Mouse (Mus musculus) heart, postnatal 0 days (tissue): ENCODE data around the gene Adprm. TPM values are rescaled to one million over a fixed set of nuclear protein-coding genes. Genes with fewer than 3 reads are reported as not detected.

Experiments used
- ATAC-seq: fragments of 200-750 bp; cut with Nextera tagmentation; 2 replicates; pipeline ENCODE4 v1.8.0; 2017; ENCODE audit warnings: low read depth, moderate number of reproducible peaks, moderate library complexity; ENCODE audit not compliant: insufficient read depth
- DNase-seq: peaks from one replicate; pipeline ENCODE4 v3.0.0-alpha.2; 2016; ENCODE audit warnings: low spot score
- H3K27ac ChIP-seq: fragments of 300-500 bp; sonication (generic); 2 replicates; pipeline ENCODE4 v1.5.1; 2014; ENCODE audit warnings: low read depth, mild to moderate bottlenecking
- H3K27me3 ChIP-seq: fragments of 300-500 bp; sonication (generic); 2 replicates; pipeline ENCODE4 v1.6.1; 2014; ENCODE audit warnings: low read length, mixed read lengths; ENCODE audit not compliant: control insufficient read depth, insufficient read depth
- H3K36me3 ChIP-seq: fragments of 300-500 bp; sonication (generic); replicated peaks from 2 replicates; pipeline ENCODE4 v1.6.1; 2014; ENCODE audit warnings: low read length, mixed read lengths; ENCODE audit not compliant: control insufficient read depth, insufficient read depth
- H3K4me1 ChIP-seq: fragments of 300-500 bp; sonication (generic); 2 replicates; pipeline ENCODE4 v1.6.1; 2014; ENCODE audit warnings: antibody characterized with exemption; ENCODE audit not compliant: control insufficient read depth, insufficient read depth
- H3K4me2 ChIP-seq: fragments of 300-500 bp; sonication (generic); 2 replicates; pipeline ENCODE4 v1.6.1; 2014; ENCODE audit warnings: low read depth, mild to moderate bottlenecking, low read length, moderate library complexity
- H3K4me3 ChIP-seq: fragments of 300-500 bp; sonication (generic); 2 replicates; pipeline ENCODE4 v1.5.1; 2014; ENCODE audit warnings: low read depth, low read length
- H3K9ac ChIP-seq: fragments of 300-500 bp; sonication (generic); replicated peaks from 2 replicates; pipeline ENCODE4 v1.6.1; 2014; ENCODE audit warnings: low read depth, low read length, mixed read lengths
- H3K9me3 ChIP-seq: fragments of 300-500 bp; sonication (generic); replicated peaks from 2 replicates; pipeline ENCODE4 v1.6.1; 2016; ENCODE audit warnings: low read length; ENCODE audit not compliant: control insufficient read depth
- CTCF ChIP-seq: IDR thresholded peaks from 2 replicates; pipeline ENCODE4 v1.5.1; 2016; ENCODE audit warnings: antibody characterized with exemption, control low read depth, low read depth
- EP300 ChIP-seq: IDR thresholded peaks from 2 replicates; pipeline ENCODE4 v1.6.1; 2016; ENCODE audit warnings: antibody characterized with exemption, low read depth
- WGBS: fragments of 180-500 bp; shearing (Covaris S2); extraction: QIAGEN DNeasy Blood & Tissue Kit; methylation state at CpG from one replicate; pipeline ENCODE4 v1.1.7; 2014; 5-methylcytosine and 5-hydroxymethylcytosine counted together
- polyA plus RNA-seq: library from polyadenylated mRNA; unstranded; fragments of >200 nt; fragmentation: Nextera tagmentation; extraction: Ambion mirVana; gene quantifications from 2 replicates; pipeline ENCODE4 v1.2.1, GENCODE M21; 2015
- total RNA-seq: library from RNA; depleted of rRNA; stranded (reverse); fragments of >200 nt; gene quantifications from 2 replicates; pipeline ENCODE4 v1.2.3, GENCODE M21; 2014; ENCODE audit warnings: low replicate concordance

Adprm gene
- total and polyA plus RNA-seq, 2 experiments from 2014 or later: 4.2 to 15.9 TPM

GRCm38 (mm10) chr11:67008528-67008927, 43.9 kb downstream of the Adprm start:
- Histone ChIP-seq H3K9ac (no peak overlapping the region), H3K27ac (no peak overlapping the region), H3K36me3 (no peaks in the 10 kb centered on the region), H3K9me3 (no peaks in the 10 kb centered on the region), H3K4me3 (no peak overlapping the region), H3K27me3 (no peaks in the 10 kb centered on the region), H3K4me1 (0 out of 2 replicates have a peak, but pooled peaks cover 6% of the 10 kb centered on the region), H3K4me2 (no peak overlapping the region)
- TF ChIP-seq EP300 (no peak), CTCF (no peak)
- ATAC-seq (no peak), DNase-seq (no peak)
- 91% methylated on average over 4 of the region's 4 CpGs for WGBS

GRCm38 (mm10) chr11:67007961-67008360, 44.4 kb downstream of the Adprm start:
- no peak overlapping the region for H3K4me3 ChIP-seq
- WGBS: 68% methylated on average over 8 of the region's 8 CpGs
- H3K4me1 ChIP-seq: 0 out of 2 replicates have a peak, but pooled peaks cover 6% of the 10 kb centered on the region

GRCm38 (mm10) chr11:67002911-67003310, 49.5 kb downstream of the Adprm start:
- H3K27ac ChIP-seq: no peak overlapping the region
- H3K4me1 ChIP-seq: peaks cover 9% of the 10 kb centered on the region
- H3K4me2 ChIP-seq: no peak overlapping the region
- DNase-seq (no peak), ATAC-seq (no peak)
- no peaks in the 10 kb centered on the region for H3K27me3 ChIP-seq
- no peak overlapping the region for H3K4me3 ChIP-seq
- no peaks in the 10 kb centered on the region for H3K9me3 ChIP-seq
- WGBS: 38% methylated on average over 2 of the region's 2 CpGs
- H3K36me3 ChIP-seq: no peaks in the 10 kb centered on the region
- TF ChIP-seq CTCF (no peak), EP300 (no peak)
- no peak overlapping the region for H3K9ac ChIP-seq

More at GRCm38 (mm10) chr11:67007961-67008360, 44.4 kb downstream of the Adprm start:
- Histone ChIP-seq H3K4me2 (no peak overlapping the region), H3K27ac (no peak overlapping the region), H3K36me3 (no peaks in the 10 kb centered on the region), H3K27me3 (no peaks in the 10 kb centered on the region), H3K9ac (no peak overlapping the region; the same call in 1 of the 2 replicates), H3K9me3 (no peaks in the 10 kb centered on the region)
- DNase-seq: no peak
- TF ChIP-seq EP300 (no peak), CTCF (no peak)
- ATAC-seq: no peak

- TF ChIP-seq EP300: no peak
- no peak for TF ChIP-seq CTCF
- no peak overlapping the region for H3K4me2 ChIP-seq
- WGBS: 87% methylated on average over 1 of the region's 1 CpGs
- no peak overlapping the region for H3K9ac ChIP-seq
- no peaks in the 10 kb centered on the region for H3K9me3 ChIP-seq
- DNase-seq (no peak), ATAC-seq (no peak)
- no peak overlapping the region for H3K4me3 ChIP-seq
- no peaks in the 10 kb centered on the region for H3K27me3 ChIP-seq
- no peak overlapping the region for H3K27ac ChIP-seq
- no peaks in the 10 kb centered on the region for H3K36me3 ChIP-seq
- H3K4me1 ChIP-seq: peaks cover 11% of the 10 kb centered on the region
Observed at GRCm38 (mm10) chr11:67001717-67002116, 50.7 kb downstream of the Adprm start.

- WGBS: 75% methylated on average over 4 of the region's 4 CpGs
- no peak for ATAC-seq
Observed at GRCm38 (mm10) chr11:67000671-67001070, 51.7 kb downstream of the Adprm start.

More at GRCm38 (mm10) chr11:67000671-67001070, 51.7 kb downstream of the Adprm start:
- Histone ChIP-seq H3K27ac (no peak overlapping the region), H3K36me3 (no peaks in the 10 kb centered on the region), H3K4me2 (no peak overlapping the region), H3K27me3 (no peaks in the 10 kb centered on the region), H3K4me1 (peaks cover 11% of the 10 kb centered on the region), H3K9ac (no peak overlapping the region), H3K4me3 (no peak overlapping the region), H3K9me3 (no peaks in the 10 kb centered on the region)
- TF ChIP-seq EP300: no peak
- TF ChIP-seq CTCF: no peak
- no peak for DNase-seq
